Mouse (Mus musculus) bone marrow, adult 2 months (tissue): ENCODE measurements around the gene Polr2e.
"Not testable (repeated sequence)": the region's sequence is repeated elsewhere in the genome, so short reads cannot be mapped to it uniquely, and the experiment has no call there.

Experiments
- CTCF ChIP-seq: fragments of 200-500 bp; IDR thresholded peaks from 2 replicates; pipeline ENCODE4 v1.5.1; 2011; ENCODE audit warnings: low read length, control low read depth; ENCODE audit not compliant: control insufficient read depth, insufficient read depth
- POLR2A ChIP-seq: fragments of 200-500 bp; IDR thresholded peaks from 2 replicates; pipeline ENCODE4 v1.6.1; 2011; ENCODE audit warnings: low read depth, mild to moderate bottlenecking, control low read depth, low read length, borderline replicate concordance; ENCODE audit not compliant: control insufficient read depth

DNA sequence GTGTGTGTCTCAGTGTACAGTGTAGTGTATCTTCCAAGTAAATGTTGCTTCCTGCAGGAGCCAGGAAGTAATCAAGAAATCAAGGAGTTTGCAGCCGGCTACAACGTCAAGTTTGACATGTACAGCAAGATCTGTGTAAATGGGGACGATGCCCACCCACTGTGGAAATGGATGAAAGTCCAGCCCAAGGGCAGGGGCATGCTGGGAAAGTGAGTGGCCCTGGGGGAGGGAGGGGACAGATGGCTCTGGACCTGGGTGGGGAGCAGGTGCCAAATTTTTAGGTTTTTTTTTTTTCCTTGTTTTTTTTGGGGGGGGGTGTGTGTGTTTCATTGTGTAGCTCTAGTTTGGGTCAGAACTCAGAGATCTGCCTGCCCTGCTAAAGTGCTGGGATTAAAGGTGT, 15.3 kb upstream of the Polr2e start:
- not testable (repeated sequence) for TF ChIP-seq CTCF, POLR2A
